10 mouse cellular contexts compared by ENCODE assay signal in the genomic region with DNA sequence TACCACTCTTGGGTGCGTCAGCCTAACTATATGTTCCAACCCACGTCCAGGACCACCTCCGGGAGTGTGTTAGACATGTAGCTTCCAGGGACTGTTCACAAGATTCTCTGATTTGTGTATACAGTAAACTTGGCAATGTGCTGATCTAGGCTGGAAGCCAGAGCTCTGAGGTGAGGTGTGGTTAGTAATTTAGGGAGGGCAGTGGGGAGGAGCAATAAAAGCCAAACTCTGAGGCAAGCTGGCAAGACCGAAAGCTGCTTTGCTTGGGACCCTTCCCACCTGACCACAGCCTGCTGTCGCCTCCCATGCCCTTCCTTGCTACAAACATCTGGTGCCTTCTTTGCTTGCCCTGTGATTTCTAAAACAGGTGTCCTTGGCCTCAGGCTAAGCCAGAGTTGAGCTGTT. TPM values are rescaled to one million over a fixed set of nuclear protein-coding genes. Genes with fewer than 3 reads are reported as not detected.
A peak's percentile ranks its signal among the peaks of the same experiment; 100 is the strongest.
DNase-seq lines count a peak whose midpoint lies in the region; ATAC-seq and TF ChIP-seq lines count a peak whose summit lies in the region.
"Had no signal": no experiment of that assay in that cellular context is flagged by ENCODE, and none has a peak within 500 bp of the region (broad histone marks: within the 10 kb centered on the region; RNA-seq: fewer than 3 reads in every experiment).

No protein-coding gene starts in this region.

- H3K4me3 ChIP-seq in liver, postnatal 0 days (ENCODE audit: low read depth, low read length), result no peak overlapping the region
- H3K4me3 ChIP-seq in hindbrain, embryonic 10.5 days, result no peak overlapping the region
- H3K4me3 ChIP-seq: hindbrain, embryonic 13.5 days; liver, embryonic 13.5 days had no signal

- TF ChIP-seq CTCF in liver, postnatal 0 days (IDR thresholded peaks at IDR 0.05; ENCODE audit: low read depth), result no peak

- no peak for TF ChIP-seq EP300 in liver, postnatal 0 days (IDR thresholded peaks at IDR 0.05; ENCODE audit: low read depth)

- ATAC-seq in liver, postnatal 0 days, result peak; percentile 75
- ATAC-seq: midbrain, embryonic 16.5 days had no signal

- no peaks in the 10 kb centered on the region for H3K27me3 ChIP-seq in liver, postnatal 0 days (ENCODE audit: insufficient read depth, low read length)
- H3K27me3 ChIP-seq in hindbrain, embryonic 10.5 days (ENCODE audit: insufficient read depth, poor library complexity, severe bottlenecking), result peaks cover 7% of the 10 kb centered on the region

- H3K36me3 ChIP-seq in liver, postnatal 0 days (replicated peaks; ENCODE audit: insufficient read depth, low read length), result no peaks in the 10 kb centered on the region
- H3K36me3 ChIP-seq in hindbrain, embryonic 10.5 days, result no peaks in the 10 kb centered on the region
- H3K36me3 ChIP-seq: hindbrain, embryonic 13.5 days; liver, embryonic 13.5 days had no signal

- 56% methylated on average over 5 of the region's 5 CpGs for WGBS in liver, postnatal 0 days (ENCODE audit: insufficient replicate concordance)
- WGBS in hindbrain, embryonic 10.5 days, result 89% methylated on average over 5 of the region's 5 CpGs

- H3K4me2 ChIP-seq in liver, postnatal 0 days (ENCODE audit: low read depth, low read length), result no peak overlapping the region
- H3K4me2 ChIP-seq: hindbrain, embryonic 13.5 days; liver, embryonic 13.5 days had no signal

- no peak overlapping the region for H3K9ac ChIP-seq in liver, postnatal 0 days (replicated peaks)
- H3K9ac ChIP-seq: hindbrain, embryonic 13.5 days; liver, embryonic 13.5 days had no signal

- H3K4me1 ChIP-seq in liver, postnatal 0 days (ENCODE audit: insufficient read depth), result peaks cover 7% of the 10 kb centered on the region; the same call in 1 of the 2 replicates
- peaks cover 6% of the 10 kb centered on the region for H3K4me1 ChIP-seq in hindbrain, embryonic 10.5 days (replicated peaks)
- H3K4me1 ChIP-seq: hindbrain, embryonic 13.5 days had no signal

- no peaks in the 10 kb centered on the region for H3K9me3 ChIP-seq in liver, postnatal 0 days (ENCODE audit: low read length)
- H3K9me3 ChIP-seq in hindbrain, embryonic 10.5 days, result no peaks in the 10 kb centered on the region
- H3K9me3 ChIP-seq: hindbrain, embryonic 13.5 days; liver, embryonic 13.5 days had no signal

- DNase-seq in kidney, postnatal 14 days, result peak; percentile 45
- no peak for DNase-seq in kidney, adult 9 months
- peak; percentile 40 for DNase-seq in urinary bladder, postnatal 14 days (ENCODE audit: low spot score)
- DNase-seq in urinary bladder, postnatal 10 days (ENCODE audit: low spot score), result no peak
- peak; percentile 64 for DNase-seq in liver, postnatal 0 days
- DNase-seq in hindbrain, embryonic 10.5 days (ENCODE audit: low spot score), result no peak
- DNase-seq in thymus, postnatal 25 days, result no peak
- DNase-seq: liver, embryonic 13.5 days had no signal

- no peak overlapping the region; the same call in 1 of the 2 replicates for H3K27ac ChIP-seq in liver, postnatal 0 days (ENCODE audit: low read depth)
- H3K27ac ChIP-seq in hindbrain, embryonic 10.5 days, result no peak overlapping the region
- H3K27ac ChIP-seq: hindbrain, embryonic 13.5 days; liver, embryonic 13.5 days had no signal

RNA-seq across cellular contexts. Expression of gene Fam107a, which starts 19.9 kb away (rescaled TPM):
- not detected in 2 replicates for polyA plus RNA-seq in liver, postnatal 0 days (2015; fragmentation: Nextera tagmentation; extraction: Ambion mirVana)
- 0.24 and 0.78 TPM in 2 replicates for polyA plus RNA-seq in hindbrain, embryonic 10.5 days (2016; fragmentation: Nextera tagmentation; extraction: Ambion mirVana)

RNA-seq across cellular contexts. Expression of gene Acox2, which starts 38.7 kb away (rescaled TPM):
- polyA plus RNA-seq in liver, postnatal 0 days (2015; fragmentation: Nextera tagmentation; extraction: Ambion mirVana), result 64.9 and 66.7 TPM in 2 replicates
- polyA plus RNA-seq in hindbrain, embryonic 10.5 days (2016; fragmentation: Nextera tagmentation; extraction: Ambion mirVana), result 0.14 TPM in 1 of 2 replicates, not detected in the other
- polyA plus RNA-seq: hindbrain, embryonic 13.5 days; midbrain, embryonic 16.5 days had no signal

Comparison
In these comparisons a context has a peak if more than half of its experiments do, and no peak if none do; other contexts are left out.
1. DNase-seq: peak in kidney, postnatal 14 days (single experiment), urinary bladder, postnatal 14 days (single experiment) and liver, postnatal 0 days (single experiment); none in kidney, adult 9 months (single experiment), urinary bladder, postnatal 10 days (single experiment), hindbrain, embryonic 10.5 days (single experiment) and thymus, postnatal 25 days (single experiment).
2. RNA of gene Acox2, which starts 38.7 kb away (polyA plus RNA-seq): 64.9 to 66.7 TPM in liver, postnatal 0 days; 0.14 TPM in hindbrain, embryonic 10.5 days; every median in the first group is over 10 times any median in the second.